Mouse (Mus musculus): ENCODE results near the gene Prcd.
"Not testable (repeated sequence)": the region's sequence is repeated elsewhere in the genome, so short reads cannot be mapped to it uniquely, and the experiment has no call there.

Gene Prcd

GRCm38 (mm10) chr11:116653234-116653633, at the start of gene Prcd:
TSS of gene Prcd (plus strand) at chr11:116653534.
- no peak for DNase-seq

GRCm38 (mm10) chr11:116604097-116604496, 49.2 kb upstream of the Prcd start:
- no peak for DNase-seq

DNA sequence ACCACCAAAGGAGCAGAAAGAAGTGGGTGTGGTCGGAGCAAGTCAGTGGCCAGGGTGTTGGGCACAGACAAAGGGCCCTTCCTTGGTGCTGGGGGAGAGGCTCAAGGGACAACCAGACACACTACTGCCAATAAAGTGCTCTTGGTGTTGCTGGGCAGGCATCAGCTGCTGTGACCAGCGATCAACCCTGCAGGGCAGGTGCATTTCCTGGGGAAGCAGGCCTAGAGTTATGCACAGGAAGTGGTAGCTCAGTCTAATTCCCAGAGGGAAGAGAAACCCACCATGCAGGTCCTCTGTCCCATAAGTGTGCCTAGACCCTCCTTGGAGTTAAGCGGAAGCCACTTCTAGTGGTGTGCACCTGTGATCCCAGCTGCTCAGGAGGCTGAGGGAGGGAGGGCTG, 45.6 kb upstream of the Prcd start:
- no peak for DNase-seq

GRCm38 (mm10) chr11:116609965-116610630, 43.2 kb upstream of the Prcd start:
- no peak for DNase-seq

GRCm38 (mm10) chr11:116611168-116611567, 42.2 kb upstream of the Prcd start:
- DNase-seq = not testable (repeated sequence)

DNA sequence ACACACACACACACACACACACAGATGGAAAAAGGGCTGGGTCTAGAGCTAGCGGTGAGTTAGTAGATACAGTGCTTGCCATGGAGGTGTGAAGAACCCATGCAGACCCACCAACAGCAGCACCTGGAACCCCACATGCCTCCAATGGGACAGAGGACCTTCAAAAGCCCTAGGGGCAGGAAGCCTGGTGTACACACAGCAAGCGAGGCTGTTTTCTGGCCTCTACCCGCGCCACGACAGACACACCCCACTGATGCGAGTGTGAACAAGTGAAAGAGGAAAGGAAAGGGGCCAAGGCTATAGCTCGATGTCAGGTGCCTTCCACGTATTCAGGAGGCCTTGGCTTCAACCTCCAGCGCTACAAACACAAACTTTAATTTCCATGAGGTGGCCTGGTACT, 41.5 kb upstream of the Prcd start:
- no peak for DNase-seq

DNA sequence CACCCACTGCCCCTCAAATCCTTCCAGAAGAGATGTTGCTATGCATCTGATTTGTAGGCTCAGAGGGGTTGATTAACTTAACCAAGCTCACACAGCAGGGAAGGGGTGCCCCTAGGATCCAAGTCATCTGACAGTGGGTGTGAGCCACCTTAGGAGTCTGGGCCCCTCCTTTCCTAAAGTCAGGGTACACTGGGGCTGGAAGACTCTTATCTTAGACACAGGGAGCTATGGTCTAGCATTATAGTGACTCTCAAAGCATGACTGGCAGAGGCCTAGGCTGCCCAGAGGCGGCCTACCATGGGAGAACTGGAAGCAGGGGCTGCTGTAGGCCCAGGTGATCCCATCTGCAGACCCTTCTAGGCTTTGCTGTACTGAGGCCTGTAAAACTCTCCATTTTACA, 40.8 kb upstream of the Prcd start:
- no peak for DNase-seq

- no peak for DNase-seq
Observed at GRCm38 (mm10) chr11:116613234-116613633, 40.1 kb upstream of the Prcd start.

DNA sequence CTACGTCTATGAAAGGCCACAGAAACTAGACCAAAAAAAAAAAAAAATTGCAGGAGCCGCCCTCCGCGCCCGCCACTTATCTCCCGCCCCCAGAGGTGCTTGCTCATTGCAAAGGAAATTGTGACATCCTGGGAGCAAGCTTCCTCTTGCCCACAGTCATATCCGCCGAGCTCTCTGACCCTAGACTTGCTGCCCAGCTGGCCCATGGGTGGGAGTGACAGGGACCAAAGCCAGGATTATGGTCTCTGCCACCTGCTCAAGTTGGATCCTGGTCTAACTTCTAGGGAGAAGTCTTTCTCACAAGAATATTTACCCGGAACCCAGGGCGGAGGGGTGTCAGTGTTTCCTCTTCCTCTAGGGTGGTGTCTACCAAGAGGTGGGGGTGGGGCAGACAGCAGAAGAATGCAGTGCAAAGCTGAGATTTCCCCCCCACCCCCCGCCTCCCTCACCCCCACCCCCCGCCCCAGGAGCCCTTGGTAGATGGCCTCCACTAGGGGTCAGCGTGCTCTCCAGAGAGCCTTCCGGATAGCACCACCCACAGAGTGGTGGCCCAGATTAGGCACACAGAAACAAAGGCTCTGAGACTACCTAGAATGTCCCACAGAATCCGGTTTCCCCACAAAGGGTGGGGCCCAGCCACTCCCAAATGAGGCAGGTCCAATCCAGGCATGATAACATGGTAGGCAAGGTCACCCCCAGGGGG, 37.4 kb upstream of the Prcd start:
- peak; percentile 45 to 55 for DNase-seq

GRCm38 (mm10) chr11:116616438-116617118, 36.8 kb upstream of the Prcd start:
- no peak for DNase-seq

GRCm38 (mm10) chr11:116617641-116618040, 35.7 kb upstream of the Prcd start:
- DNase-seq = no peak

GRCm38 (mm10) chr11:116618666-116619065, 34.7 kb upstream of the Prcd start:
- DNase-seq = no peak

DNA sequence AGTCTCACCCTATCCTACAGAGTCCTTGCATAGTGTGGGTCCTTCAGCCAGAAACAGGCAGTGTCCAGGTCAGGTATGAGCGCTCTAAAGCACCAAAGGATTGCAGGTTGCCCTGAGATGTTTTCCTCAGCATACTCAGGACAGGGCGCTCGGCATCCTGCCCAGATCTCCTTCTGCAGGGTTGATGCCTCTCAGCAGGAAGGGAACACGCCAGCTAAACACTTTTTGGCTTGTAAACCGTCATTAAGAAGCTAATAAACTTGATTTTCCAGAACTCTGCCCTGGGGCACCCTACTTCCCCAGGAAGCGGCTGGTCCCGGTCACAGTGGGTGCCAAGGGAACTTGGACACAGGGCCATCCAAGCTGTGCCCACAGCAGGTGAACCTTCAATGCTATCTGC, 34.2 kb upstream of the Prcd start:
- DNase-seq = peak; percentile 74 to 80

GRCm38 (mm10) chr11:116619561-116619960, 33.8 kb upstream of the Prcd start:
- DNase-seq = no peak

DNA sequence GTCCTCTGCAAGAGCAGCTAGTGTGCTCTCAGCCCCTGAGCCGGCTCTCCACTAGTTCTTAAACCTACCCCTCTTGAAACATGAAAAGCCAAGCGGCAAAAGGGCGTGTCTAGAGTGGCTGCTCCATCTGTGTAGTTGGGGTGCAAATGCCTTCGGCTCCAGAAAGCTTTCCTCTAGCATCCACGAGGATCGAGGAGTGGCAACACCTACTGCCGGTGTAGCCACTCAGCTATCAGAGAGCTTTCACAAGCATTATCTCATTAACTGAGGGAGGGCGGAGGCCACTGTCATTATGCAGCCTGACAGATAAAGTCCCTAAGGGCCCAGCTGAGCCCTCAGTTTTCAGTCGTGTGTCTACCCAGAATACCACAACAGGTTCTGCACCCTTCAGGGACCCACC, 33.3 kb upstream of the Prcd start:
- DNase-seq = no peak

DNA sequence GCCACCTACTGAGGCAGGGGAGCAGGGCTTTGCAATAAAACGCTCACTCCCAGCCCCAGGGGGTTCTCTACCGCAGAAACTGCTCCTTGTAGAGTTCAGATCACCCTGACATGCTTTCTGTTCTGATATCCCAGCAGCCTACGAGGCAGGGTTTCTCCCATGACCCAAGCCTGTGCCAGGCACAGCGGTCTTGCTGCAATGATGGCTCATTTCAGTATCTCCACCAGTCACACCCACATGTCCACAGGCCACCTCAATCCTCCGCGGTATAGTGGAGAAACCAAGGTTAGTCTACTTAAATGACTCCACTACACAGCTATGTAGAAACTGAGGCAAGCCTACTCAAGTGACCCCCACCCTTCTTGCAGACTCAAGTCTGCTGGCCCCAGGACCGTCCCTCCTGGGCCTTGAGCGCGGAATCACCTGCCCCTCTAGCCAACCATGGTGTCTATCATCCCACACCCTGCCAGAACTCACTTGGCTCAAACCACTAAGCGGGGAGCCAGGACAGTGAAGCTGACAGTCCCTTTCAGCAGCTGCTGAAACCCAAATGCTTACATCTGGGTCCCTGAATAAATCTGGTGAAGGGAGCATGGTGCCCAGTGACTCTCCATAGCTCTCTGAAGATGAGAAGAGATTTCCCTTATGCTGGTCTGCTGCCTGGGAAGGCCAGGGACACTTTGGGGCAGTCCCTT, 32.6 kb upstream of the Prcd start:
- DNase-seq = no peak

GRCm38 (mm10) chr11:116621258-116621704, 32.1 kb upstream of the Prcd start:
- peak; percentile 82 for DNase-seq

DNA sequence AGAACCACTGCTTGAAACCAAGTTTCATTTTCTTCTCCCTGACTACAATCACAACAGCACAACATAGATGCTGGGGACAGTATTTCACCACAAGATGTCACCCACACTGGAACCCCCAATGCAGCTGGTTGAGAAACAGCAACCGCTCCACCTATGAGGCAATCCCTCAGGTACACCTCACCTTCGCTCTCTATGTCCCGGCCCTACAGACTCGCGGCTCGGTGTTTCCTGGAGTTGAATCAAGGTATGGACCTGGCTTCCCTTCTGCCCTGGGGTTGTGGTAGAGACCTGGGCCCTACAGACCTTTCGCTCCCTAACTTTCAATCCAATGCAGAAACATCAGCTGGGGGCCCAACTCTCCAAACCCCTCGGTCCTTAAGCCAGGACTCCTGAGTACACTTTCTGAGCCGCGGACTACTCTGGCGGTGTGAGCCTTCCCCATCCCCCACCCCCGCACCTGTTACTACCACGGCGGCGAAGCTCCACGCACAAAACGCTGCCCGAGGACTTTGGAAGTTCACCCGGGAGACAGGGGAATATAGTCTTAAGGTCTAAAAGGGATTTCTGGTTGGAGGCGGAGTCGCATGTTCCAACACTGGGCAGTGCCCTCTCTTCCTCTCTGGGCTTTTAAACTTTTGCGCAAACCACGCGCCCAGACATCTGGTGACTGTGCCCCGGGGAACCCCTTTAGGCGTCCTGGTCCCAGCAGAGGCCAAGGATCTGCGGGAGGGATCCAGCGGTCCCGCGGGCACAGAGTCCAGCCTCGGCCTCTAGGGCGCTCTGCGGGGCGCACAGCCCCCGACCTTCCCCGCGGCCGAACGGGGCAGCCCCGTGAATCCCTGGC, 29.8 kb upstream of the Prcd start:
- DNase-seq = peak in 1 of 2 experiments; percentile 45

GRCm38 (mm10) chr11:116624131-116624832, 29.1 kb upstream of the Prcd start:
- peak; percentile 85 to 93 for DNase-seq

GRCm38 (mm10) chr11:116625081-116626000, 28.0 kb upstream of the Prcd start:
- peak in 1 of 2 experiments; percentile 54 for DNase-seq
